Mouse (Mus musculus) heart, adult 2 months (tissue): ENCODE results near the gene Daxx.

Source experiments
- CTCF ChIP-seq: fragments of 200-600 bp; IDR thresholded peaks from 2 replicates; pipeline ENCODE4 v1.8.1; 2022; ENCODE audit warnings: antibody characterized with exemption, mild to moderate bottlenecking, moderate library complexity
- EP300 ChIP-seq: fragments of 200-500 bp; IDR thresholded peaks from 2 replicates; pipeline ENCODE4 v1.6.1; 2011; ENCODE audit warnings: low read depth, low read length, control low read depth; ENCODE audit not compliant: insufficient read depth
- POLR2A ChIP-seq: fragments of 200-500 bp; IDR thresholded peaks from 2 replicates; pipeline ENCODE4 v1.6.1; 2011; ENCODE audit warnings: mild to moderate bottlenecking, low read depth, low read length, control low read depth; ENCODE audit not compliant: insufficient read depth

- TF ChIP-seq CTCF (no peak), EP300 (no peak), POLR2A (no peak)
Observed at GRCm38 (mm10) chr17:33911813-33912414, 2.7 kb downstream of the Daxx start.
